Mouse (Mus musculus) testis, adult 2 months (tissue): Measurements from ENCODE around the gene Hoxa2.

Experiments
- CTCF ChIP-seq: fragments of 200-500 bp; IDR thresholded peaks from 2 replicates; pipeline ENCODE4 v1.5.1; 2012; ENCODE audit warnings: low read depth, mild to moderate bottlenecking, inconsistent platforms, low read length, moderate library complexity; ENCODE audit not compliant: control insufficient read depth, insufficient read depth, insufficient replicate concordance
- POLR2A ChIP-seq: fragments of 200-500 bp; IDR thresholded peaks from 2 replicates; pipeline ENCODE4 v1.6.1; 2012; ENCODE audit warnings: low read depth, mild to moderate bottlenecking, inconsistent platforms, low read length, moderate library complexity; ENCODE audit not compliant: control insufficient read depth

- no peak for TF ChIP-seq POLR2A
- no peak for TF ChIP-seq CTCF
Measured at GRCm38 (mm10) chr6:52154044-52154443, 10.6 kb downstream of the Hoxa2 start.
